Mouse (Mus musculus): Measurements from ENCODE around the gene Neu3.

DNA sequence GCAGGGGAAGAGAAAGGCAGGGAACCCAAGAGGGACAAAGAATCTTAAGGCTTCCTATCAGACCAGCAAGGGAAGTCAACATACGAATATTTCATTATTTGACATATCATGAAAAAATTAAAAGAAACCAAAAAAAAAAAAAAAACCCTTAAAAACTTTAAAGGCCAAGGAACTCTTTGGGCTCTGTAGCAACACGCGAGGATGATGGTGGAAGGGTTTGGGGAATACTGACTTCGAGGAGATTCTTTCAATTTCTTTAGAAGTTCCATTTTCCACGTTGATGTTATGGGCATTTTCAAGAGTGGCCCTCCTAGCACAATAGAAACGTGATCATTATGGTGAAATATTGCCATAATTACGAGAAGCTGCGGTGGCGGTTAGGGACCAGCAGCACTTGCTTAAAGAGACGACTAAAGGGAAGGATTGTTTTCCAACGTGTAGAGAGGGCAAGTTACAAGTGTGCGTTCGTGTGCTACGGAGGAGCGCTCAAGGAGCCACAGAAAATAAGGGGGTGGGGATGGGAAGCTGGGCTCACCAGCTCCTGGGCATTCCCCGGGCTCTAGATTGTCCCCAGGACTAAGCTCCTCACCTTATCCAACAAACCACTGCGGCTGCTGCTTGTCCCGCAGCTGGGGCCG lies 30.1 kb upstream of the Neu3 start:
- TF ChIP-seq EP300 (IDR thresholded peaks at IDR 0.05; ENCODE audit: insufficient read depth, low read depth, low read length) (no peak), CTCF (IDR thresholded peaks at IDR 0.05) (no peak), POLR2A (IDR thresholded peaks at IDR 0.05; ENCODE audit: insufficient read depth, low read depth, low read length) (no peak)
